Mouse (Mus musculus) forebrain, embryonic 16.5 days (tissue): ENCODE data around the gene Kirrel3. TPM values are rescaled to one million over a fixed set of nuclear protein-coding genes. Genes with fewer than 3 reads are reported as not detected.

Experiments
- ATAC-seq: fragments of 200-750 bp; cut with Nextera tagmentation; 2 replicates; pipeline ENCODE4 v1.8.0; 2017; ENCODE audit warnings: mild to moderate bottlenecking, moderate library complexity
- H3K27ac ChIP-seq: fragments of 300-500 bp; sonication (generic); 2 replicates; pipeline ENCODE4 v1.5.1; 2014; ENCODE audit warnings: low read length, control low read depth
- H3K27me3 ChIP-seq: fragments of 300-500 bp; sonication (generic); replicated peaks from 2 replicates; pipeline ENCODE4 v1.6.1; 2014; ENCODE audit warnings: low read length; ENCODE audit not compliant: control insufficient read depth, insufficient read depth
- H3K36me3 ChIP-seq: fragments of 300-500 bp; sonication (generic); 2 replicates; pipeline ENCODE4 v1.6.1; 2014; ENCODE audit not compliant: control insufficient read depth, insufficient read depth
- H3K4me1 ChIP-seq: fragments of 300-500 bp; sonication (generic); replicated peaks from 2 replicates; pipeline ENCODE4 v1.6.1; 2014; ENCODE audit warnings: low read length; ENCODE audit not compliant: control insufficient read depth, insufficient read depth
- H3K4me2 ChIP-seq: fragments of 300-500 bp; sonication (generic); 2 replicates; pipeline ENCODE4 v1.6.1; 2014; ENCODE audit warnings: mild to moderate bottlenecking, low read length, control low read depth
- H3K4me3 ChIP-seq: fragments of 300-500 bp; sonication (generic); replicated peaks from 2 replicates; pipeline ENCODE4 v1.5.1; 2014; ENCODE audit warnings: mild to moderate bottlenecking, low read length, control low read depth
- H3K9ac ChIP-seq: fragments of 300-500 bp; sonication (generic); replicated peaks from 2 replicates; pipeline ENCODE4 v1.6.1; 2014; ENCODE audit warnings: low read depth, low read length, control low read depth
- H3K9me3 ChIP-seq: fragments of 300-500 bp; sonication (generic); 2 replicates; pipeline ENCODE4 v1.6.1; 2016; ENCODE audit warnings: low read length; ENCODE audit not compliant: control insufficient read depth
- WGBS: fragments of 180-500 bp; shearing (Covaris S2); extraction: QIAGEN DNeasy Blood & Tissue Kit; methylation state at CpG from one replicate; pipeline ENCODE4 v1.1.7; 2014; 5-methylcytosine and 5-hydroxymethylcytosine counted together
- polyA plus RNA-seq: library from polyadenylated mRNA; unstranded; fragments of >200 nt; fragmentation: Nextera tagmentation; extraction: Ambion mirVana; gene quantifications from 2 replicates; pipeline ENCODE4 v1.2.1, GENCODE M21; 2015

The Kirrel3 gene
- polyA plus RNA-seq, 1 experiment from 2014 or later, result 62.7 TPM

GRCm38 (mm10) chr9:35050701-35051454 lies 565.2 kb downstream of the Kirrel3 start:
- 88% methylated on average over 6 of the region's 6 CpGs for WGBS
- Histone ChIP-seq H3K36me3 (peaks cover 6% of the 10 kb centered on the region; the same call in 1 of the 2 replicates), H3K4me1 (peaks cover 4% of the 10 kb centered on the region; the same call in 1 of the 2 replicates), H3K27ac (no peak overlapping the region), H3K27me3 (no peaks in the 10 kb centered on the region), H3K9ac (no peak overlapping the region), H3K4me3 (no peak overlapping the region), H3K9me3 (no peaks in the 10 kb centered on the region), H3K4me2 (no peak overlapping the region)
- ATAC-seq, result no peak

- H3K27me3 ChIP-seq, result no peaks in the 10 kb centered on the region
- H3K4me2 ChIP-seq, result no peak overlapping the region
- no peaks in the 10 kb centered on the region for H3K4me1 ChIP-seq
- H3K9me3 ChIP-seq, result no peaks in the 10 kb centered on the region
- 96% methylated on average over 4 of the region's 4 CpGs for WGBS
- H3K9ac ChIP-seq, result no peak overlapping the region
- no peak overlapping the region for H3K27ac ChIP-seq
- H3K4me3 ChIP-seq, result no peak overlapping the region
- ATAC-seq, result no peak
- peaks cover 6% of the 10 kb centered on the region; the same call in 1 of the 2 replicates for H3K36me3 ChIP-seq
Measured at GRCm38 (mm10) chr9:35051666-35052065, 566.0 kb downstream of the Kirrel3 start.

GRCm38 (mm10) chr9:35052671-35053070 lies 567.0 kb downstream of the Kirrel3 start:
- Histone ChIP-seq H3K9me3 (no peaks in the 10 kb centered on the region), H3K36me3 (peaks cover 6% of the 10 kb centered on the region; the same call in 1 of the 2 replicates), H3K4me1 (no peaks in the 10 kb centered on the region), H3K27me3 (no peaks in the 10 kb centered on the region), H3K27ac (no peak overlapping the region), H3K4me3 (no peak overlapping the region), H3K4me2 (no peak overlapping the region), H3K9ac (no peak overlapping the region)
- ATAC-seq, result no peak
- 93% methylated on average over 4 of the region's 4 CpGs for WGBS

- Histone ChIP-seq H3K9ac (no peak overlapping the region), H3K36me3 (peaks cover 6% of the 10 kb centered on the region; the same call in 1 of the 2 replicates), H3K9me3 (no peaks in the 10 kb centered on the region), H3K4me1 (no peaks in the 10 kb centered on the region), H3K27ac (no peak overlapping the region), H3K4me3 (no peak overlapping the region), H3K27me3 (no peaks in the 10 kb centered on the region), H3K4me2 (no peak overlapping the region)
- ATAC-seq, result no peak
- 93% methylated on average over 16 of the region's 16 CpGs for WGBS
Measured at GRCm38 (mm10) chr9:35053081-35053480, 567.4 kb downstream of the Kirrel3 start.

- no peak overlapping the region for H3K4me3 ChIP-seq
- H3K27me3 ChIP-seq, result no peaks in the 10 kb centered on the region
- no peaks in the 10 kb centered on the region for H3K9me3 ChIP-seq
- H3K9ac ChIP-seq, result no peak overlapping the region
- H3K4me2 ChIP-seq, result no peak overlapping the region
- H3K36me3 ChIP-seq, result peaks cover 6% of the 10 kb centered on the region; the same call in 1 of the 2 replicates
- 73% methylated on average over 3 of the region's 3 CpGs for WGBS
- H3K4me1 ChIP-seq, result no peaks in the 10 kb centered on the region
- no peak for ATAC-seq
- H3K27ac ChIP-seq, result no peak overlapping the region
Measured at GRCm38 (mm10) chr9:35053669-35054068, 568.0 kb downstream of the Kirrel3 start.

GRCm38 (mm10) chr9:35055528-35056330 lies 570.0 kb downstream of the Kirrel3 start:
- H3K36me3 ChIP-seq, result peaks cover 6% of the 10 kb centered on the region; the same call in 1 of the 2 replicates
- H3K4me1 ChIP-seq, result no peaks in the 10 kb centered on the region
- H3K27ac ChIP-seq, result no peak overlapping the region
- no peak for ATAC-seq
- no peak overlapping the region for H3K4me3 ChIP-seq
- H3K27me3 ChIP-seq, result no peaks in the 10 kb centered on the region
- 91% methylated on average over 11 of the region's 11 CpGs for WGBS
- no peaks in the 10 kb centered on the region for H3K9me3 ChIP-seq
- no peak overlapping the region for H3K4me2 ChIP-seq
- no peak overlapping the region for H3K9ac ChIP-seq

- H3K4me2 ChIP-seq, result no peak overlapping the region
- no peak overlapping the region for H3K9ac ChIP-seq
- H3K9me3 ChIP-seq, result no peaks in the 10 kb centered on the region
- 92% methylated on average over 3 of the region's 3 CpGs for WGBS
- H3K27me3 ChIP-seq, result no peaks in the 10 kb centered on the region
- H3K36me3 ChIP-seq, result peaks cover 6% of the 10 kb centered on the region; the same call in 1 of the 2 replicates
- H3K27ac ChIP-seq, result no peak overlapping the region
- ATAC-seq, result no peak
- H3K4me3 ChIP-seq, result no peak overlapping the region
- H3K4me1 ChIP-seq, result no peaks in the 10 kb centered on the region; the same call in 1 of the 2 replicates
Measured at GRCm38 (mm10) chr9:35056611-35057010, 570.9 kb downstream of the Kirrel3 start.

- whole genome bisulfite sequencing, result 87% methylated on average over 6 of the region's 6 CpGs
- no peak overlapping the region for H3K27ac ChIP-seq
Measured at GRCm38 (mm10) chr9:35057631-35058030, 571.9 kb downstream of the Kirrel3 start.

GRCm38 (mm10) chr9:35058186-35058585 lies 572.5 kb downstream of the Kirrel3 start:
- Histone ChIP-seq H3K27me3 (no peaks in the 10 kb centered on the region), H3K4me1 (no peaks in the 10 kb centered on the region; the same call in 1 of the 2 replicates), H3K4me3 (no peak overlapping the region), H3K36me3 (peaks cover under 1% of the 10 kb centered on the region; the same call in 1 of the 2 replicates), H3K9ac (no peak overlapping the region), H3K9me3 (no peaks in the 10 kb centered on the region), H3K27ac (no peak overlapping the region), H3K4me2 (no peak overlapping the region)
- WGBS, result 93% methylated on average over 4 of the region's 4 CpGs
- no peak for ATAC-seq

More at GRCm38 (mm10) chr9:35057631-35058030, 571.9 kb downstream of the Kirrel3 start:
- Histone ChIP-seq H3K9me3 (no peaks in the 10 kb centered on the region), H3K4me2 (no peak overlapping the region), H3K36me3 (peaks cover 6% of the 10 kb centered on the region; the same call in 1 of the 2 replicates), H3K27me3 (no peaks in the 10 kb centered on the region), H3K4me3 (no peak overlapping the region), H3K4me1 (no peaks in the 10 kb centered on the region; the same call in 1 of the 2 replicates), H3K9ac (no peak overlapping the region)
- ATAC-seq, result no peak
